ENCODE assay signal across 15 mouse cellular contexts in genomic region chr9:118794668-118795067, GRCm38 (mm10).
A peak's percentile ranks its signal among the peaks of the same experiment; 100 is the strongest.
DNase-seq lines count a peak whose midpoint lies in the region; ATAC-seq and TF ChIP-seq lines count a peak whose summit lies in the region.
"Had no signal": no experiment of that assay in that cellular context is flagged by ENCODE, and none has a peak within 500 bp of the region (broad histone marks: within the 10 kb centered on the region; RNA-seq: fewer than 3 reads in every experiment).

No protein-coding gene starts in this region.

- WGBS in neural tube, embryonic 15.5 days: 73% methylated on average over 2 of the region's 2 CpGs
- WGBS in embryonic facial prominence, embryonic 12.5 days: 33% methylated on average over 2 of the region's 2 CpGs
- 44% methylated on average over 2 of the region's 2 CpGs for WGBS in limb, embryonic 12.5 days
- WGBS in intestine, postnatal 0 days: 83% methylated on average over 2 of the region's 2 CpGs

- no peaks in the 10 kb centered on the region for H3K27me3 ChIP-seq in neural tube, embryonic 15.5 days (replicated peaks)
- H3K27me3 ChIP-seq in embryonic facial prominence, embryonic 12.5 days: no peaks in the 10 kb centered on the region
- no peaks in the 10 kb centered on the region for H3K27me3 ChIP-seq in limb, embryonic 12.5 days
- no peaks in the 10 kb centered on the region for H3K27me3 ChIP-seq in intestine, postnatal 0 days (replicated peaks; ENCODE audit: control insufficient read depth, insufficient read depth, low read length)
- H3K27me3 ChIP-seq: forebrain, embryonic 12.5 days; liver, embryonic 15.5 days had no signal

- TF ChIP-seq CTCF in intestine, postnatal 0 days (IDR thresholded peaks at IDR 0.05; ENCODE audit: low read depth): no peak

- peaks cover 14% of the 10 kb centered on the region for H3K4me1 ChIP-seq in neural tube, embryonic 15.5 days
- H3K4me1 ChIP-seq in embryonic facial prominence, embryonic 12.5 days: peaks cover 24% of the 10 kb centered on the region
- peaks cover 32% of the 10 kb centered on the region for H3K4me1 ChIP-seq in limb, embryonic 12.5 days (replicated peaks)
- H3K4me1 ChIP-seq in intestine, postnatal 0 days (replicated peaks; ENCODE audit: control insufficient read depth, insufficient read depth, low read length): no peaks in the 10 kb centered on the region
- H3K4me1 ChIP-seq: liver, embryonic 15.5 days had no signal

- peak; percentile 25 for DNase-seq in neural tube, embryonic 10.5 days (ENCODE audit: extremely low spot score, low spot score)
- no peak for DNase-seq in frontal cortex, postnatal 14 days (ENCODE audit: low spot score in 2 of 2)
- no peak for DNase-seq in layer of hippocampus, adult 8-10 months (ENCODE audit: low spot score in 2 of 2)
- DNase-seq: cerebellum, adult 8-10 months; heart, postnatal 4 days; kidney, postnatal 4 days; layer of hippocampus, postnatal 36 days had no signal

- no peak overlapping the region for H3K27ac ChIP-seq in neural tube, embryonic 15.5 days (replicated peaks)
- peak overlapping the region; percentile 67 for H3K27ac ChIP-seq in embryonic facial prominence, embryonic 12.5 days
- H3K27ac ChIP-seq in limb, embryonic 12.5 days: peak overlapping the region; percentile 76
- no peak overlapping the region for H3K27ac ChIP-seq in intestine, postnatal 0 days (ENCODE audit: low read depth, low read length)
- H3K27ac ChIP-seq: forebrain, embryonic 12.5 days; liver, embryonic 15.5 days had no signal

- H3K9ac ChIP-seq in neural tube, embryonic 15.5 days (replicated peaks): no peak overlapping the region
- no peak overlapping the region for H3K9ac ChIP-seq in embryonic facial prominence, embryonic 12.5 days
- no peak overlapping the region for H3K9ac ChIP-seq in limb, embryonic 12.5 days (replicated peaks)
- H3K9ac ChIP-seq in intestine, postnatal 0 days (ENCODE audit: low read depth, low read length): no peak overlapping the region
- H3K9ac ChIP-seq: forebrain, embryonic 12.5 days; liver, embryonic 15.5 days had no signal

- no peaks in the 10 kb centered on the region for H3K9me3 ChIP-seq in neural tube, embryonic 15.5 days (replicated peaks)
- no peaks in the 10 kb centered on the region for H3K9me3 ChIP-seq in embryonic facial prominence, embryonic 12.5 days
- H3K9me3 ChIP-seq in limb, embryonic 12.5 days: 0 out of 2 replicates have a peak, but pooled peaks cover 3% of the 10 kb centered on the region
- H3K9me3 ChIP-seq in intestine, postnatal 0 days (ENCODE audit: control insufficient read depth): no peaks in the 10 kb centered on the region
- H3K9me3 ChIP-seq: forebrain, embryonic 12.5 days; liver, embryonic 15.5 days had no signal

- H3K4me3 ChIP-seq in neural tube, embryonic 15.5 days (replicated peaks): no peak overlapping the region
- H3K4me3 ChIP-seq in embryonic facial prominence, embryonic 12.5 days: no peak overlapping the region
- no peak overlapping the region for H3K4me3 ChIP-seq in limb, embryonic 12.5 days (replicated peaks)
- no peak overlapping the region for H3K4me3 ChIP-seq in intestine, postnatal 0 days (ENCODE audit: low read depth, low read length)
- H3K4me3 ChIP-seq: forebrain, embryonic 12.5 days; liver, embryonic 15.5 days had no signal

- no peaks in the 10 kb centered on the region for H3K36me3 ChIP-seq in neural tube, embryonic 15.5 days
- H3K36me3 ChIP-seq in embryonic facial prominence, embryonic 12.5 days: no peaks in the 10 kb centered on the region
- H3K36me3 ChIP-seq in limb, embryonic 12.5 days: no peaks in the 10 kb centered on the region
- no peaks in the 10 kb centered on the region for H3K36me3 ChIP-seq in intestine, postnatal 0 days (ENCODE audit: control insufficient read depth, insufficient read depth)
- H3K36me3 ChIP-seq: forebrain, embryonic 12.5 days; liver, embryonic 15.5 days had no signal

- ATAC-seq in neural tube, embryonic 15.5 days (ENCODE audit: low FRiP score): no peak
- peak; percentile 62; the same call in 1 of the 2 replicates for ATAC-seq in embryonic facial prominence, embryonic 12.5 days (ENCODE audit: insufficient number of reproducible peaks, insufficient read depth, low FRiP score, low TSS enrichment)
- no peak for ATAC-seq in limb, embryonic 12.5 days (ENCODE audit: insufficient number of reproducible peaks, insufficient read depth, low FRiP score, low TSS enrichment, low read depth)
- ATAC-seq in intestine, postnatal 0 days: no peak
- ATAC-seq: inflammation-experienced regulatory T-cells, adult 6 months; lung, postnatal 0 days had no signal

- H3K4me2 ChIP-seq in neural tube, embryonic 15.5 days: no peak overlapping the region
- 0 out of 2 replicates have a peak overlapping the region, but pooled peaks have one; percentile 0 for H3K4me2 ChIP-seq in embryonic facial prominence, embryonic 12.5 days (replicated peaks)
- H3K4me2 ChIP-seq in limb, embryonic 12.5 days: no peak overlapping the region
- no peak overlapping the region for H3K4me2 ChIP-seq in intestine, postnatal 0 days (replicated peaks; ENCODE audit: low read depth)
- H3K4me2 ChIP-seq: forebrain, embryonic 12.5 days; liver, embryonic 15.5 days had no signal

Comparison
In these comparisons a context has a peak if more than half of its experiments do, and no peak if none do; other contexts are left out.
1. H3K27ac ChIP-seq: peak in embryonic facial prominence, embryonic 12.5 days (single experiment) and limb, embryonic 12.5 days (single experiment); none in neural tube, embryonic 15.5 days (single experiment) and intestine, postnatal 0 days (single experiment).